Mouse (Mus musculus) left cerebral cortex, postnatal 36 days (tissue): Measurements from ENCODE around the gene Zdhhc20. TPM values are rescaled to one million over a fixed set of nuclear protein-coding genes. Genes with fewer than 3 reads are reported as not detected.
"Not testable (repeated sequence)": the region's sequence is repeated elsewhere in the genome, so short reads cannot be mapped to it uniquely, and the experiment has no call there.

ENCODE experiments used
- DNase-seq, 2 experiments: peaks; one replicate each; pipeline ENCODE4 v3.0.0; 2021 to 2022; ENCODE audit warnings: low spot score in 2 of 2, mixed read lengths in 1 of 2
- intact Hi-C: fragments of 180-260 bp; cut with DNase I; formaldehyde crosslinking; loops from one replicate; pipeline ENCODE4 v1.15.1; 2025
- total RNA-seq, 2 experiments: library from RNA; stranded (reverse); gene quantifications; 2 replicates each; pipeline ENCODE4 v1.2.3; 2021

Zdhhc20 gene
- 10 to 100 TPM; 31.0 to 42.4 TPM for total RNA-seq

GRCm38 (mm10) chr14:57890011-57890842, at the start of gene Zdhhc20:
Gene Zdhhc20 (minus strand): TSS chr14:57890276.
- DNase-seq = peak; percentile 94 to 96
- intact Hi-C loops = no loop called here

GRCm38 (mm10) chr14:57937297-57937696, 47.2 kb upstream of the Zdhhc20 start:
- intact Hi-C loops = loop anchor here (10.0 kb wide), 1 partner anchor 1178 kb away; no protein-coding TSS in a partner anchor
- no peak for DNase-seq

- intact Hi-C loops = loop anchor here (10.0 kb wide), 1 partner anchor 1180 kb away; no protein-coding TSS in a partner anchor
- DNase-seq = no peak
Measured at GRCm38 (mm10) chr14:57934666-57935065, 44.6 kb upstream of the Zdhhc20 start.

- no peak for DNase-seq
- intact Hi-C loops = loop anchor here (10.0 kb wide), 1 partner anchor 1181 kb away; no protein-coding TSS in a partner anchor
Measured at GRCm38 (mm10) chr14:57933608-57934007, 43.5 kb upstream of the Zdhhc20 start.

DNA sequence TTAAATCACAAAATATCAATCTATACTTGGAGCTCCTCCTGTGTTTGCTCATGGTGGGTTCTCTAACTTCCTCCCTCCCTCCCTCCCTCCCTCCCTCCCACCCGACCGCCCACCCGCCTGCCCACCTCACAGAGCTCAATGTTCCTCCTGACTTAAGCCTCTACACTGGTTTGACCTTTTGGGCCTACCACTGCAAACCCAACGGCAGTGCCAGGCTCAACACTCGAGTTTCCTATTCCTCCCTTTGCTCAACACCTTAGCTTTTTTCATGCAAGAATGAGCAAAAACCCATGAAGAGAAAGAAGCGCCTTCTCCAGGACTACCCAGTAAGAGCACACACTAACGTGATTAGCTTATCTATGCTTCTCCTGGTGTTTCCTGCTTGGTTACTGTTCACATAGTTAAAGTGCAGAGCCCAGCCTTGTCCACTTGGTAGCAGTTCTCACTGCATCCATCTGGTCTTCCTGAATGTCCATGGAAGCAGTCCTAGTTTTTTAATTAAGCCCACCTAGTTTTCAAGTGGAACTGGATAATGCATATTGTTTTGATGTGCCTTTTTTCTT, 42.9 kb upstream of the Zdhhc20 start:
- no peak for DNase-seq

DNA sequence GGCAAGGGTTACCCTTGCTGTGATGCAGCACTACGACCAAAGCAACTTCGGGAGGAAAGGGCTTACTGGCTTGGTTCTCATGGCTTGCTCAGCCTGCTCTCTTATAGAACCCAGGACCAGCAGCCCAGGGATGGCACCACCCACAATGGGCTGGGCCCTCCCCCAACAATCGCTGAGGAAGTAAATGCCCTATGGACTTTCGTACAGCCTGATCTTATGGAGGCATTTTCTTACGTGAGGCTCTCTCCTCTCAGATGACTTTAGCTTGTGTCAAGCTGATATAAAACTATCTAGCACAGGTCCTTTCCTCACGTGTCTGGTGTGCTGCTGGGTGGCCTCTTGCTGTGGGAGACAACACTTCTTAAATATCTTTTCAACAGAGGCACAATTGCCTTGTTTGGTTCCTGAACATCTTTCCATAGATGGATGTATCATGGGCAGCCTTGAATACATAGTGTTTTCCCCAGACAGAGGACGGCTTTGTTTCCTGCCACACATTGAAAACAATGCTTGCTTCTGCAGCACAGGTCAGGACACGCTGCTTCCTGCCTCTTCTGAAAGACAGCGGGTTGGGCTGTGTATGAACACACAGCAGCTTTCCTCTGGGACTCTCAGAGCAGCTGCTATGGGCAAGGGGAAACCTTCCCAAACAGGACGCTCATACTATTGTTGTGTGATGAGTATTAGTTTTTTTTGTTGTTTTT, 31.5 kb upstream of the Zdhhc20 start:
- intact Hi-C loops = no loop called here
- DNase-seq = no peak

More for the DNA sequence above, 42.9 kb upstream of the Zdhhc20 start:
- intact Hi-C loops = loop anchor here (10.0 kb wide), 1 partner anchor 1182 kb away; no protein-coding TSS in a partner anchor

GRCm38 (mm10) chr14:57920568-57921310, 30.7 kb upstream of the Zdhhc20 start:
- peak; percentile 18 to 40 for DNase-seq
- intact Hi-C loops = no loop called here

- no peak for DNase-seq
- intact Hi-C loops = loop anchor here (10.0 kb wide), 1 partner anchor 115 kb away; no protein-coding TSS in a partner anchor
Measured at GRCm38 (mm10) chr14:57919148-57919875, 29.2 kb upstream of the Zdhhc20 start.

- no peak for DNase-seq
- intact Hi-C loops = loop anchor here (10.0 kb wide), 1 partner anchor 111 kb away; no protein-coding TSS in a partner anchor
Measured at GRCm38 (mm10) chr14:57915341-57915740, 25.3 kb upstream of the Zdhhc20 start.

DNA sequence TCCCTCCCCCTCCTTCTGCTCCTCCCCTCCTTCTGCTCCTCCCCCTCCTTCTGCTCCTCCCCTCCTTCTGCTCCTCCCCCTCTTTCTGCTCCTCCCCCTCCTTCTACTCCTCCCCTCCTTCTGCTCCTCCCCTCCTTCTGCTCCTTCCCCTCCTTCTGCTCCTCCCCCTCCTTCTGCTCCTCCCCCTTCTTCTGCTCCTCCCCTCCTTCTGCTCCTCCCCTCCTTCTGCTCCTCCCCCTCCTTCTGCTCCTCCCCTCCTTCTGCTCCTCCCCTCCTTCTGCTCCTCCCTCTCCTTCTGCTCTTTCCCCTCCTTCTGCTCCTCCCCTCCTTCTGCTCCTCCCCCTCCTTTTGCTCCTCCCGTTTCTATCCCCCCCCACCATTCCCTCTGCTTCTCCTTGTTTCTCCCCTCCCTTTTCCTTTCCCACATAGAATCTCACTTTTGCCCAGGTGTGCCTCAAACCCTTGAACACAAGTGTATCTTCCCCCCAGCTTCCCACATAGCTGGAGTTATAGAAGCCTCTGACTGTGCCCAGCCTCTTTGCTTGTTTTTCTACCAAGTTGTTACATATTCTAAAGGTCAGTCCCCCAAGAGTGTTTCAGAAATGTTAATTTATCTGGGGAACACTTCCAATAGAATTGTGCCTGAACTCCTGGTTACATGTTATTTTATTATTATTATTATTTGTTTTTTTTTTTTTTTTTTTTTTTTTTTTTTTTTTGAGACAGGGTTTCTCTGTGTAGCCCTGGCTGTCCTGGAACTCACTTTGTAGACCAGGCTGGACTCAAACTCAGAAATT, 22.3 kb upstream of the Zdhhc20 start:
- intact Hi-C loops = loop anchor here (10.0 kb wide), 1 partner anchor 108 kb away; no protein-coding TSS in a partner anchor
- not testable (repeated sequence) for DNase-seq

- DNase-seq = not testable (repeated sequence)
- intact Hi-C loops = loop anchor here (2.0 to 10.0 kb wide), 2 partner anchors 107 to 233 kb away; no protein-coding TSS in a partner anchor
Measured at GRCm38 (mm10) chr14:57911787-57912186, 21.7 kb upstream of the Zdhhc20 start.

- intact Hi-C loops = loop anchor here (2.0 to 10.0 kb wide), 2 partner anchors 107 to 233 kb away; no protein-coding TSS in a partner anchor
- DNase-seq = no peak
Measured at GRCm38 (mm10) chr14:57911316-57911715, 21.2 kb upstream of the Zdhhc20 start.

- intact Hi-C loops = loop anchor here (2.0 to 10.0 kb wide), 2 partner anchors 106 to 232 kb away; no protein-coding TSS in a partner anchor
- DNase-seq = peak; percentile 78 to 83
Measured at GRCm38 (mm10) chr14:57910501-57911068, 20.5 kb upstream of the Zdhhc20 start.

DNA sequence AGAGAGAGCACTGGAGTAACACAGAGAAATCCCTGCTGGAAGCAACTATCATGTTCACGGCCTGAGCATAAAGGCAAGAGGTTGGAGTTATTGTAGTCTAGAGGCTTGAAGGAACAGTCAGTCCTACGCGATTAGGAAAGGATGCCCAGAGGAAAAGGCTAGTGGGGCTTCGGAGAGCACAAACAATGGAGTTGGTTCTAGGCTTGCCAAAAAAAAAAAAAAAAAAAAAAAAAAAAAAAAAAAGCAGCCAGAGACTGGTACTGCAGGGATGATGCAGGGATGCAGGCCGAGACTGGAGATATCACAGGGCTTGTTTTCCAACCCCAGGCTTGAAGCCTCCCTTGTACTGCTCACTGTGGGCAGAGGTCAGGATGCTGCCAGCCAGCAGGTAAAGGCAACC, 19.2 kb upstream of the Zdhhc20 start:
- DNase-seq = no peak
- intact Hi-C loops = no loop called here

DNA sequence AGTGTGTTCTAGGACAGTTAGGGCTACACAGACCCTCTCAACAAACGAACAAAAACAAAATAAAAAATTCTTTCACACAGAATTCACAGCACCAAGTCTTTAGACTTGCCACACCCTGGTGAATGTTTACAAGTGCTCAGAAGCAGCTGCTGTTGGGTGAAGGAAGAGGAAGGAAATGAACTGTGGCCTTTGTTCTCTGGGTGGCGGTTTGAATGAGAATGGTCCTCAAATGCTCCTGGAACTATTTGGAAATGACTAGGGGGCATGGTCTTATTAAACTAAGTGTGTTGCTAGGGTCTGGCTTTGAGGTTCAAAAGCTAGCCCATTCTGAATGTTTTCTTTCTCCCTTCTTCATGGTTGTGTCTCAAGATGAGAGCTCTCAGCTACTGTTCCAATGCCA, 18.4 kb upstream of the Zdhhc20 start:
- no peak for DNase-seq
- intact Hi-C loops = no loop called here

- DNase-seq = no peak
- intact Hi-C loops = no loop called here
Measured at GRCm38 (mm10) chr14:57901998-57902397, 11.9 kb upstream of the Zdhhc20 start.

GRCm38 (mm10) chr14:57896882-57897281, 6.8 kb upstream of the Zdhhc20 start:
- DNase-seq = no peak
- intact Hi-C loops = no loop called here
